Mouse (Mus musculus) gastrocnemius, postnatal 10 days (tissue): ENCODE data around the gene Atp2a1. TPM values are rescaled to one million over a fixed set of nuclear protein-coding genes. Genes with fewer than 3 reads are reported as not detected.

Experiments used
- DNase-seq: peaks from one replicate; pipeline ENCODE4 v3.0.0; 2021; ENCODE audit warnings: mixed read lengths
- total RNA-seq, 2 experiments: library from RNA; stranded (reverse); gene quantifications; 2 replicates each; pipeline ENCODE4 v1.2.3; 2021

Atp2a1 gene
- total RNA-seq, 2 experiments from 2014 or later: 11,325 to 12,607 TPM

DNA sequence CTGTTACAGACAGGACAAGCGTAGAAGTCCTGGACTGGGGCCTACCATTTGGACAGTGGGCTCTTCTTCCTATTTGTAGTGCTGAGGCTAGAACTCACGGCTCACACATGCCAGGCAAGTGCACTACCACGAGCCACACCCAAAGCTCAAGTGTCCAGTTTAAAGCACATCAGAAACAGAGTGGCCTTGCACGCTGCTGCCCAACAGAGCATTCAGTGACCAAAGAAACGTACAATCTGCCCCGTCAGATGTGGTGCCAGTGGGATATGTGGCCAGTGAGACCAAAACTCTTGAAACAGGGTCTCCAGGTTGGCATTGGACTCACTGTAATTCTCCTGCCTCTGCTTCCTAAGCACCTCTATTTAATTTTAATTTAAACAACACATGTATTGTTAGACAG is 12.3 kb downstream of the Atp2a1 start:
- DNase-seq: peak; percentile 6

DNA sequence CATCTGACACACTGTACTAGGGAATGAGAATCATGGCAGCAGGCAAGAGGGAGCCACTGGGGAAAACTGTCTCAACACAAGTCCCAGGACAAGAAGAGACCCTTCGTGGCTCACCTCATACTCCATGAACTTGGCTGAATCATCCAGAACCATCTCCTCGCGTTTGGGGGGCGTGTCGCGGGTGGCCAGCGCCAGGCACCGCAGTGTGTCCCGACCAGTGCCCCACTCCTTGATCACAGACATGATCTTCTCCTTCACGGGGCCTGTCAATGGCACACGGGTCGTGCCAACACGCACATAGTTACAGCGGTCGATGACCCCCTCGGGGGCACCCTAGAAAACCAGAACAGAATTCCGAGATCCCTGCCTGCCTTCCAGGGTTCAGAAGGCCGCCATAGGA is 12.9 kb downstream of the Atp2a1 start:
- DNase-seq: peak; percentile 8

DNA sequence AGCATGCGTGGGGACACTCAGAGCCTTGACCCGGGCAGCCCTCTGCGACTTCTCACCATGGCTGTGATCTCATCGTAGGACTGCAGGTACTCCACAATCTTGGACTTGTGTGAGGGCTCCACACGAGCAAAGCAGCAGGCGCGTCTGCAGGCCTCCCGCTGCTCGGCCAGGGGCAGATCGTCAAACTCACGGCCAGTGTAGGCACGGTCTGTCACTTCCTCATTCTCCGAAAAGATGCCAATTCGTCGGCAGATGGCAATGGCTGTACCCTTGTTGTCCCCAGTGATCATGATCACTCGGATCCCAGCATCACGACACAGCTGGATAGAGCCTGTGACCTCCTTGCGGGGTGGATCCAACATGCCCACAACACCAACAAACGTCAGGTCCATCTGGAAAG is 14.4 kb downstream of the Atp2a1 start:
- peak; percentile 13 for DNase-seq

DNA sequence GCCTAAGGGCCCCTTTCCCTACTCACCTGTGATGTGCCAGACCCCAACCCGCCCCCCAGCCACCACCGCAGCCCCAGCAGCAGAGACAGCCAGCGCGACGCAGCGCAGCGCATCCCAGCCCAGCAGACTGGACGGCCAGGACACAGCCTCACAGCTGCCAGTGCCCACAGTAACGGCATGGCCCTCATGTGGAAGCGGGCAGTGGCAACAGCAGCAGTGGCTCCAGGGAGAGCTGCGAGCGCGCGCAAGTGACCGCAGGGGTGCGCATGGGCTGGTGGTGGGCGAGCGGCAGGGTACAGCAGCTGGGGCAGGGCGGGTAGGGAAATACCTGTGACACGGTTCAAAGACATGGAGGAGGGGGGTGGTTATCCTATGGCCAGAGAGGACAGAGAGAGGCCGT is 16.7 kb downstream of the Atp2a1 start:
- DNase-seq: peak; percentile 15

DNA sequence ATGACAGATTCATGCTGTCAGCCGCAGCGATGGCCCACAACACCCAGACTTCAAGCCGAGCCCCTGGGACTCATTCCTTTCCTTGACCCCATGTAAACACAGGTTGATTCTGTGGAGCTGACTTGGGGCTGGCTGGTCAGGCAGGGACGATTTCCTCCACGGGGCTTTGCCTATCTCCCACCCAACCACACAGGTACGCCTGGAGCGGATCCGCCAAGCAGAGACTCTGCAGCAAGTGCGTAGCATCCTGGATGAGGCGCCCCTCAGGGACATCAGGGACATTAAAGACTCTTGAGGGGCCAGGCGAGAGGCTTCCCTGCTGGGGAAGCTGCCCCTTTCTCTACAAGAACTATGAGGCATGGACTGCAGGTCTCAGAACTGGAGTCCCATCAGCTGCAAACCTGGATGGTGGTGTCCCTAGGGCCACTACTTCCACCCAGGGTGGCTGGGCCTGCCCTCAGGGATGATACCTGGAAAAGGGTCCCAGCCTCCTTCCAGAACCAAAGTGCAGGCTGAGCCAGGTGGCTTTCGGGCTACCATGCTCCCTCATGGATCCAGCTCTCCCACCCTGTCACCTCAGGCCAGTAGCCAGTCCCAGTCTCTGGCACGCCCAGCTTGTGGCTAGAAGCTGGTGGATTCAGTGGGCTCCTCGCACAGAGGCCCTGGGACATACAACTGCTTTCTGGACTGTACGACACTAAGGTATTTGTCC is 17.6 kb downstream of the Atp2a1 start:
- peak; percentile 16 for DNase-seq

DNA sequence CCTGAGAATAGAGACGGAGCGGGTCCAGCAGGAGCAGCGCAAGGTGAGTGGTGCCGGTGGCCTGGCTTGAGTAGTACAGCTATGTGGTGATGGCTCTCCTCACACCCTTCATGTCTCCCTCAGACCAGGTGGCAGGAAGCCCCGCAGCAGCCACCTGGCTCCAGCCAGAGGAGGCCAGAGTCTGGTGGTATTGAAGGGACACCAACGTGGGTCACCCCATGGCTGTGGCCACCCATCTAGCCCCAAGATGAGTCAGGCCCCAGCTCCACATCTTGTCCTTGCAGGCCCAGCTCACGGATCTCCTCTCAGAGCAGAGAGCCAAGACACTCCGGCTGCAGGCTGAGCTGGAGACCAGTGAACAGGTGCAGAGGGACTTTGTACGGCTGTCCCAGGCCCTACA is 18.4 kb downstream of the Atp2a1 start:
- peak; percentile 36 for DNase-seq

DNA sequence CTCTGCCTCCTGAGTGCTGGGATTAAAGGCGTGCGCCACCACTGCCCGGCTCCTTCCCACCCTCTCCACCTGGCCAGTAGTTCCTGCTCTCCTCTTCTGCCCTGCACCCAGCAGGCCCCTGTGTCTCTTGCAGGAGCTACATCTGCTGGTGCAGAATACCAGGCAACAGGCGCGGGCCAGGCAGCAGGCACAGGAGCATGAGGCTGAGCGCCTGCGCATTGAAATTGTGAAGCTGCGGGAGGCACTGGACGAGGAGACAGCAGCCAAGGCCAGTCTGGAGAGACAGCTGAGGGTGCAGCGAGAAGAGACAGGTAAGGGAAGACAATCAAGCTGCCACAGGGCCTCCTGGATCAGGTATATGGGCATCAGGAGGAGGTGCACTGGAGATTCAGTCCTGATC is 18.9 kb downstream of the Atp2a1 start:
- peak; percentile 29 for DNase-seq

DNA sequence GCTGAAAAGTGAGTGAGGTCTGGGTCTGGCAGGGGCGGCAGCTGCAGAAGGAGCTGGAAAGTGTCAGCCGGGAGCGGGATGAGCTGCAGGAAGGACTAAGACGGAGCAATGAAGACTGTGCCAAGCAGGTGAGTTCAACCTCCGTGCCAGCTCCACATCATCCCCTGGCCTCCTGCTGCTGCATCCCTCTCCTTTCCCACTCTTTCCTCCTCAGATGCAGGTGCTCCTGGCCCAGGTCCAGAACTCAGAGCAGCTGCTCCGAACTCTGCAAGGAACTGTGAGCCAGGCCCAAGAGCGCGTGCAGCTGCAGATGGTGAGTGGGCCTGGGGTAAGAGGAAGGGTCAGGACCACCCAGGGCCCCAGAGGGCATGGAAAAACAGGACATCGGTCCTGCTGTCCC is 22.8 kb downstream of the Atp2a1 start:
- DNase-seq: peak; percentile 30

DNA sequence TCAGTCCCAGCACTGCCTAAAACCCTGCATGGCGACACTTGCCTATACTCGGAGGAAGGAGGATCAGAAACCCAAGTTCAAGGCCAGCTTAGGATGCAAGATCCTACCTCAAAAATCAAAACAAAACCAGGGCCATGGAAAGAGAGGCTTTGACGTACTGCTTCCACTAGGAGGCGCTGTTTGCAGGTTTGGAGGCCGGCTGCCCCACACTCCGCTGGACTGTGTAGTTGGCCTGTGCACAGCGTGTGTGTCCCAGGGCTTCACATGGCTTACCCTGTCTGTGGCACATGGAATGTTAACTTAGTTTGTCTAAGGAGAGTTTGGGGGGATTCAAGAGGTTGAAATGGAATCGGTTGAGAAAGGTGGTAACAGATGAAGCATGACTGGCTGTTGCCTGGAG is 26.1 kb downstream of the Atp2a1 start:
- DNase-seq: peak; percentile 80

DNA sequence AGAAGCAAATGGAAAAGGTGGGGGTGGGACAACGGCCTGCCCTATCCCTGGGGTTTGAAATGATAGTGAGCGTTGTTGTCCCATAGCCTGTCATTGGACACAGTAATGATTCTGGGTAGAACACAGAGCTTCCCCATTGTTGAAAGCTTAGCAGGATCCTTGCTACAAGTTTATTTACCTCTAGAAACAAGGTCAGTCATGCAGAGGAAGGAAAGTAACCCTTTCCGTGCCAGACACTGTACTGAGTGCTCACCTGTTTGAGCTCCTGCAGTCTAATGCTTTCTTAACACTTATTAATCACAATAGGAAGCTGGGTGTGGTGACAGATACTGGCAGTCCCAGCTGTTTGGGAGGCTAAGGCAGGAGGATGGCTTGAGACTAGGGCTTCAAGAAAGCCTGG is 27.1 kb downstream of the Atp2a1 start:
- no peak for DNase-seq

DNA sequence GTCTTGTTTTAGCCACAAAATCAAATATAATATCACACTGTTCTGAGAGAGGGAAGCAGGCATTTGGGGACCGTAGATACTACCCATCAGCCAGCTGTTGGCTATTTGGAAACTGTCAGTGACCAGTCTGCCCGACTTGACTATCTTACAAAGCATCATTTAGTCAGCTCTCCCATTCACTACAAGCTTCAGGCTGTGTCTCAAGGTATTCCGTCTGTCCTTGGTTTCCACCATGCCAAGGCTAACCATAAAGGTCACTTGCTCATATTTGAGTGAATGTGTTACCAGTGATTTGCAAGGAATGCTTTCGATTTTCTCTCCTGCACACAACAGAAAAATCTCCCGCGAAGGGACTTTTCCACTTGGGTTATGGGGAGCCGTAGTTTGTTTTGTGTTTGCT is 28.2 kb downstream of the Atp2a1 start:
- DNase-seq: no peak

DNA sequence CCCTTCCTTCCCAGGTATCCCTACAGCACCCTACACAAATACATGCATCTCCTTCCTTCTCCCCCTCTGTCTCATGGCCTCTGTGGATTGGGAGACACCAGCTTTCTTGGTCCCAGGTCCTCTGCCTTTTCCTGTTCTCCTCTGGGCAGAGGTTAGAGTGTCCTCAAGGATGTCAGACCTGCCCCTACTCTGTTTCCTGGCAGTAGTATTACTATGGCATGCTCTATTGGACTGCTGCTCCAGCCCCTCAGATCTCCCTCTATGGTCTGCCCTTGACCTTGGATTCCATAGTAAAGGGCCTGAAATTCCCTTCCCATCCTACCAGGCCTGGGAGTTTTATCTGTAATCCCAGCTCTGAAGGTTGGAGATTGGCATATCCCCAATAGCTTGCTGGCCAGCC is 32.7 kb downstream of the Atp2a1 start:
- DNase-seq: no peak

DNA sequence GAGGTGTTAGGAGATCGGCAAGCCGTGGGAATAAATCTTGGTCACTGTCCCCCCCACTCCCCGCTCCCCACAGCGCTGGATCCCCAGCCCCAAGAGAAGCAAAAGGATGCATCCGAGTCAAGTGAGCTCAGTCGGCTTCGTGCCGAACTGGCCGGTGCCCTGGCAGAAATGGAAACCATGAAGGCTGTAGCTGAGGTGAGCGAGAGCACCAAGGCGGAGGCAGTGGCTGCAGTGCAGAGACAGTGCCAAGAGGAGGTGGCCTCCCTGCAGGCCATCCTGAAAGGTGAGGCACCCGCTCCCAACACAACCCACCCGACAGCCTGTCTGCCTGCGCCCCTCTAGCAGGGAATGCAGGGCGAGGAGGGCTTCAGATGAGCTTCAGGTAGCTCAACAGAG is 33.4 kb downstream of the Atp2a1 start:
- no peak for DNase-seq

DNA sequence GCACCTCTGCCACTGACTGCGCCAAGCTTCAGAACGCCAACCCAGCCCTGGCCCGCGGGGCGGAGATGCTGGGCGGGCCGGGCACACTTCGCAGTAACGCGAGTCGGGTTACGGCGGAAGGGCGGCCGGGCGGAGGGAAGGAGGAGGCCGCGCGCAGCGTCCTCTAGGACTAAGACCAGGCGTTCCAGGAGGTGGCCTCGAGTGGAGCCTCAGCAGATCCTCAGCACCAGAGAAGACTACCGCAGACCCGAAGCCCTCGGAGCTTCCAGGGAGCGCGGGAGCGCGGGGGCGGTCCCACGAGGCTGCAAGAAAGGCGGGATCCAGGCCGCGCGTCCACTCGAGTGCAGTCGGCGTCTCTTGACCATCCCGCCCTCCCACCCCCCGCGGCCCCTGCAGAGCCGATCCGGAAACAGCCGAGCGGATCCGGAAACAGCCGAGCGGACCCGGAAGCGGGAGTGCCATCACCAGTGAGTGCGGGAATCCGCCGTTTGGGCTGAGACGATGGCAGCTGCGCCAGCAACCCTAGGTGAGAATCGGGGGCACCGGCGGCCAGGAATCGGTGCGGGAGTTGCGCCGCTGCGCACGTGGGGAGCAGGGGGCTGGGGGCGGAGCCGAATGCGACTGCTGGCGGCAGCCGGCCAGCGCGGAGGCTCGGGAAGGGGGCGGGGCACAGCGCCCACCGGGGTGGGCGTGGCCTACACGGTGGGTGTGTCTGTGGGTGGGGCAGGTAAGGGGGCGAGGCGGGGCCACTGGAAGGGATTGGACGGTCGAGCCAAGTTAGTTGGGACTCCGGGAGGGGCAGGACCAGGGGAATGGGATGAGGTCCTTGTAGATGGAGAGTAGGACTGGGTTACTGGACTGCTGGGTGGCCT is 34.0 kb downstream of the Atp2a1 start, which contains the start of gene Rabep2:
Rabep2 (plus strand) TSS at position 129 of the 872 bp plus-strand sequence.
- DNase-seq: peak; percentile 100

DNA sequence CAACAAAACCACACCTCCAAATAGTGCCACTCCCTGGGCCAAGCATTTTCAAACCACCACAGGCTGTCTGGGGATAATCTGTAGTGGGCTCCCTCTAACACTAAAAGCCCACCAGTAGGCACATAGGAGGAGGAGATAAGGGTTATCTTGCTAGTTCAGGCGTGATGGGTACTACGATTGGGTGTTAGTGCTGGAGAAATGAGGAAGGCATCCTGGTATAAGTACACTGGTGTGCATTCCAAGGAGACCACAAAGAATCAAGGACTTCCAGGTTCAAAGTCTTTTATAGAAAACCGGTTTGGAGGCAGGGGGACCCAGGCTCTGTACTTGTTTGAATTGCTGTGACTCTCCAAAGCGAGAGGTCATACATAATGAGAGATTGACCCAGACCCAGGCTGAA is 34.8 kb downstream of the Atp2a1 start:
- no peak for DNase-seq

DNA sequence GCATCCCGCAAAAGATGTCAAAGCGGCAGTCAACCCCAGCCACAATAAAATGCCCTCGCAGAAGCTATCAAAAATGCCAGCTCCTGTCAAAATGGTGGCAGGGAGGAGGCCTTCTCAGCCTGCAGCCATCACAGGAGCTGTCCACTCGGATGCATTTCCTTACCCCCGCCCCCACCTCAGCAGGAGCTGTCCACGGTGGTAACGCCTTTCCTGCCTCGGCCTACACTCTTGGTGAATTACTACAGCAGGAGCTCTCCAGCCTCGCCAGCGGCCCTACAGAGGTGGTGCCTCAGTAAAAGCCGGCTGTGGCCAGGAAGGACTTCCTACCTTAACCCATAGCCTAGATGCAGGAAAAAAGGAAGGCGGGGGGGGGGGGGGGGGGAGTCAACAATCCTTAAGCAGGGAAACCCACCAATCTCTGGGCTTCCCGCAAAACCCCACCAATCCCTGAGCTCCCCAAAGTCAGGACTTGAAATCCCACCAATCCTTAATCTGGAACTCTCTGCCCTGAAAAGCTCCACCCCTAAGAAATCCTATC is 35.5 kb downstream of the Atp2a1 start:
- DNase-seq: no peak

DNA sequence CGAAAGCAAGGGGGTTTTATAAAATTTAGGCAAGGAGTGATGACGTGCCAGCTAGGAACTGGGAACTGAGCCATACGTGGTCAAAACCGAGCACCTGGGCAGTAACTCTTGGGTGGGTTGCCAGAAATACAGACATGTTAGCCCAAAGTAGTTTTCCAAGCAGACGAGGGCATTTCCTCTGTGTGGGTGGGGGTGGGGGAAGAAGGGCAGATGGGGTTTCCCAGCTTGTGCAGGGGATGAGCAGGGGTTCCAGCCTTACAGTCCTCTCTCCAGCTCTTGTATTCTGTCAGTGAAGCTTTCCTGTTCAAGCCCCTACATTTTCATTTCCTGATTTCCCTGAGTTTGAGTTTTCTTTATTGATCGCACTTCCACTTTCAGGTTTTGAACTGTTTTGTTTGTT is 38.7 kb downstream of the Atp2a1 start:
- DNase-seq: no peak

DNA sequence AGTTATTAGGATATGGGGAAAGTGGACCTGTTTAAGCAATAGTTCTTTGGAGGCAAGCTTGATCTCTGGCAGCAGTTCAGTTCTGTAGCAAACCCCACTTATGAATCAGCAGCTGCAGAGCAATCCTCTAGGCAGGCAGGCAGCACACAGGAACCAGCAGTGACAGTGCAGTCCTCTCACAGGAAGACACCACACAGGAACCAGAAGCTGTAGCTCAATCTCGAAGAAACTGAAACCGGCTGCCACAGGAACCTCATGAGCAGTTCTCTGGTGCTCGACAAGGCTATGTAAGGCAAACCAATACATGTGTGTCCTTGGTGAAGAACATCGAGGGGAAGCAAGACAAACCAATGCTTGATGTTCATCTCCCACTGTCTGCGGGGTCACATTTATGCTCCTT is 41.2 kb downstream of the Atp2a1 start:
- no peak for DNase-seq

DNA sequence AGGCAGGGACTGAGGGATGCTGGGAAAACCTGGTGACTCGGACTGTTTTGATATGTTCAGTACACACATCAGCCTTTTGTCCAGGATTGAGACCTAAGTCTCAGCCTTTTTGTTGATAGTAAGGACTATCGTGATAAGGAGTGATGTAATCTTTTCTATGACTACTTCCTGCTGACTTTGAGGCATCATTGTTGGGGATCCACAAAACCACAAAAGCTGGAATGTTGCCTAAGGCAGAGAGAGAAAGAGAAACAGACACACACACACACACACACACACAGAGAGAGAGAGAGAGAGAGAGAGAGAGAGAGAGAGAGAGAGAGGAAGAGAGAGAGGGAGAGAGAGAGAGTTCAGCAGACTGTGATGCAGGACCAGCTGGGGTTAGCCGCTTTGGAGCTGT is 44.4 kb downstream of the Atp2a1 start:
- no peak for DNase-seq

DNA sequence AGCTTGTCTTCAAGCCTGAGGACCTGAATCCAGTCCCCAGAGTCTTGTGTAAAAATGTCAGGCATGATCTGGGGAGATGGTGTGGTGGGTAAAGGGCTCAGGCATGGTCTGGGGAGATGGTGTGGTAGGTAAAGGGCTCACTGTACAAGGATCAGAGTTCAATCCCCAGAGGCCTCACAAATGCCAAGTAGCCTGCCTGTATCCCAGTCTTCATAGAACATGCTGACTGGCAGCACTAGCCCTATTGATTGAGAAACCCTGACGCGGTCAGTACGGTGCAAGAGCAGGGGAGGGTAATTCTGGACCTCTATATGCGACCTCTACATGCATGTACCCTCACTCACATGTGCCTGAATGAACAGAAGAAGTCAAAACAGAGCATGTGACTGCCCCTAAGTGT is 45.3 kb downstream of the Atp2a1 start:
- DNase-seq: no peak

DNA sequence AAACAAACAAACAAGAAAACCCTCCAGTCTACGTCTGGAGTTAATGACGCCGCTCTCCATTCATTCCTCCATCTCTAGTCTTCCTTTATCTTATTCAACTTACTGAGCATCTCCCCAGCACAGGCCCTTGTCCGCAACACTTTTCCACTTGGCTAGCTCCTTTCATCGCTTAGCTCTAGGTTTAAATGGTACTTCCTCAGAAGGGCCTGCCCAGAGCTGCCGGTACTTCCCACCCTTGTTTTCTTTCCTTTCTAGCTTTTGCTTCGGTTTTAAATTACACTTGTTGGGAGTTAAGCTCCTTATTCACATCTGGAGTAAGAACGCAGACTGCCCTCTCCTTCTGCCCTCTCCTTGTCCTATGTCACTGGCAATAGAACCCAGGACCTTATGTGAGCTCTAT is 45.9 kb downstream of the Atp2a1 start:
- no peak for DNase-seq

DNA sequence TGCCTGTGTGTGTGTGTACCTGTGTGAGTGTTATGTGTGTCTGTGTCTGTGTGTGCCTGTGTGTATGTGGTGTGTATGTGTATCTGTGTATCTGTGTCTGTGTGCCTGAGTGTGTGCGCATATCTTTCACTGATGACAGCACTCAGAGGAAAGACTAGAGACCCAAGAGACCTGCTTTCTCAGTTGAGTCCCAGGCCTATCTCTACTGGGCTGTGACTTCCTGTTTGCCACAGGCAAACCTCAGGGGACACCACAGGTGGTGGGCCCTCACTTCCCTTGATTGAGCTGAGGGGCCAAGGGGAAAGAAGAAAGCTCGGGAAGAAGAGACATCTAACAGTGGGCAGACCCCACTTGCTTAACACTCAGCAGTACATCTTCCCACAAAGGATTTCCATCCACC is 46.3 kb downstream of the Atp2a1 start:
- DNase-seq: no peak

DNA sequence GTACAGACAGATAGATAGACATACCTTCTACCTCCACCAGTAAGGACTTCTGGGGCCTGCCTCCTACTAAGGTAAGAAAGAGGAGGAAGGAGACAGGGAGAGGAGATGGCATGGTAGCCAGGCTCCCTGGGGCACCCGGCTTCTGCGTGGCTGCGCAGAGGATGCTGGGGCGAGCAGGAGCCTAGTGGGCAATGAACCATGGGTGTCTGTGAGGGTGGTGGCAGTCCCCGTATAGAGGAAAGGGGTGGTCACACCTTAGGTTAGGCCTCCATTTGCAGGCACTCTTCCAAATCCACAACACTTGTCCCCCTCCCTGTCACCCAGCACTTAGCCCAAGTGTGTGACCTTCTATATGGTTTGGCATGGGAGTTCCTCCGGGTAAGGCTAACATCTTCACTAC is 48.2 kb downstream of the Atp2a1 start, which contains the start of gene Cd19:
Cd19 (minus strand) TSS at position 165 of the 400 bp plus-strand sequence.
- no peak for DNase-seq
